Mouse (Mus musculus): ENCODE measurements around the gene 9130213A22Rik. TPM values are rescaled to one million over a fixed set of nuclear protein-coding genes. Genes with fewer than 3 reads are reported as not detected.

The 9130213A22Rik gene
- total and polyA plus RNA-seq, 3 experiments, result 0.08 to 0.26 TPM; not detected in 1

GRCm38 (mm10) chr11:69117737-69118695 lies 4.4 kb downstream of the 9130213A22Rik start:
- TF ChIP-seq ZNF384 (IDR thresholded peaks at IDR 0.05; ENCODE audit: low read depth, low read length) (no peak), E2F4 (IDR thresholded peaks at IDR 0.05; ENCODE audit: borderline replicate concordance, low read depth, low read length) (no peak), GABPA (IDR thresholded peaks at IDR 0.05; ENCODE audit: low read depth, low read length) (no peak), RAD21 (IDR thresholded peaks at IDR 0.05; ENCODE audit: low read depth, low read length) (no peak), POLR2AphosphoS5 (IDR thresholded peaks at IDR 0.05; ENCODE audit: borderline replicate concordance, low read depth, low read length) (no peak), HCFC1 (IDR thresholded peaks at IDR 0.05; ENCODE audit: low read depth, low read length) (peak; percentile 20; the same call in 1 of the 2 replicates), SIN3A (IDR thresholded peaks at IDR 0.05; ENCODE audit: low read length) (peak; percentile 57), USF1 (IDR thresholded peaks at IDR 0.05; ENCODE audit: low read depth, low read length) (no peak), ZMIZ1 (IDR thresholded peaks at IDR 0.05; ENCODE audit: low read depth, low read length) (no peak), MYB (IDR thresholded peaks at IDR 0.05; ENCODE audit: low read depth, low read length) (no peak), NELFE (IDR thresholded peaks at IDR 0.05; ENCODE audit: low read depth, low read length) (no peak; the same call in 1 of the 2 replicates), RCOR1 (IDR thresholded peaks at IDR 0.05; ENCODE audit: low read depth, low read length) (no peak), TBP (IDR thresholded peaks at IDR 0.05; ENCODE audit: low read depth, low read length) (no peak), CHD1 (IDR thresholded peaks at IDR 0.05; ENCODE audit: low read depth, low read length) (peak; percentile 80; the same call in 1 of the 2 replicates), ELF1 (IDR thresholded peaks at IDR 0.05; ENCODE audit: low read depth, low read length) (0 out of 2 replicates have a peak, but pooled peaks have one; percentile 41), MAZ (IDR thresholded peaks at IDR 0.05; ENCODE audit: low read depth, low read length) (peak; percentile 61; the same call in 1 of the 2 replicates), POLR2A (IDR thresholded peaks at IDR 0.05; ENCODE audit: control insufficient read depth in 1 of 2, insufficient read depth in 1 of 2, low read depth in 1 of 2, low read length in 2 of 2, poor library complexity in 1 of 2) (0 out of 4 replicates have a peak, but pooled peaks of 1 of the 2 experiments have one; percentile 53), GATA1 (IDR thresholded peaks at IDR 0.05; ENCODE audit: low read depth, low read length) (no peak), ZKSCAN1 (IDR thresholded peaks at IDR 0.05; ENCODE audit: low read depth, low read length) (no peak), MAFK (IDR thresholded peaks at IDR 0.05; ENCODE audit: borderline replicate concordance, low read depth, low read length) (no peak), UBTF (IDR thresholded peaks at IDR 0.05; ENCODE audit: borderline replicate concordance, insufficient read depth, low read depth, low read length) (peak; percentile 90; the same call in 1 of the 2 replicates), ZC3H11A (IDR thresholded peaks at IDR 0.05; ENCODE audit: low read depth, low read length) (no peak), CHD2 (IDR thresholded peaks at IDR 0.05; ENCODE audit: low read length) (no peak), MAX (IDR thresholded peaks at IDR 0.05; ENCODE audit: low read length) (peak; percentile 53; the same call in 1 of the 2 replicates), MXI1 (IDR thresholded peaks at IDR 0.05; ENCODE audit: low read depth, low read length) (peak; percentile 35; the same call in 1 of the 2 replicates), MYC (IDR thresholded peaks at IDR 0.05; ENCODE audit: low read depth, low read length) (0 out of 2 replicates have a peak, but pooled peaks have one; percentile 24), TCF12 (IDR thresholded peaks at IDR 0.05; ENCODE audit: low read depth, low read length) (0 out of 2 replicates have a peak, but pooled peaks have one; percentile 11), KAT2A (conservative IDR thresholded peaks at IDR 0.05; ENCODE audit: low read depth, low read length) (no peak), TAL1 (IDR thresholded peaks at IDR 0.05; ENCODE audit: low read length) (no peak), JUND (IDR thresholded peaks at IDR 0.05; ENCODE audit: low read depth, low read length) (no peak), BHLHE40 (IDR thresholded peaks at IDR 0.05; ENCODE audit: borderline replicate concordance, low read depth, low read length) (no peak; the same call in 1 of the 2 replicates), MEF2A (IDR thresholded peaks at IDR 0.05; ENCODE audit: extremely low read depth, insufficient replicate concordance, low read depth, low read length, poor library complexity, severe bottlenecking) (no peak)
- peaks cover 0 to 9% of the 10 kb centered on the region in 2 experiments; a peak in 2 of 4 replicates for H3K36me3 ChIP-seq (ENCODE audit: control insufficient read depth in 1 of 2, insufficient read depth in 2 of 2, low read length in 2 of 2)
- DNase-seq (ENCODE audit: low read depth, low spot score), result peak; percentile 85
- H3K27ac ChIP-seq (ENCODE audit: control insufficient read depth, low read depth, low read length), result peak overlapping the region; percentile 53
- peak overlapping the region; percentile 79 for H3K9ac ChIP-seq (ENCODE audit: control insufficient read depth, low read depth, low read length, poor library complexity, severe bottlenecking)
- no peaks in the 10 kb centered on the region for H3K27me3 ChIP-seq (ENCODE audit: control insufficient read depth in 1 of 2, insufficient read depth in 2 of 2, low read length in 2 of 2)
- H3K4me1 ChIP-seq (ENCODE audit: control insufficient read depth in 1 of 2, insufficient read depth in 2 of 2, low read length in 2 of 2), result peaks cover 0 to 14% of the 10 kb centered on the region in 2 experiments; a peak in 2 of 4 replicates
- peak overlapping the region; percentile 65 to 96 for H3K4me3 ChIP-seq (ENCODE audit: control insufficient read depth in 1 of 2, insufficient read depth in 1 of 2, low read depth in 2 of 2, low read length in 2 of 2)
- no peaks in the 10 kb centered on the region; the same call in 1 of the 2 replicates for H3K79me2 ChIP-seq (ENCODE audit: control insufficient read depth, insufficient read depth, low read length, poor library complexity)
- H3K9me3 ChIP-seq (replicated peaks; ENCODE audit: insufficient read depth, low read length), result no peaks in the 10 kb centered on the region

Measured in MEL (cell line).